Mouse (Mus musculus): Measurements from ENCODE around the gene Samd4b. TPM values are rescaled to one million over a fixed set of nuclear protein-coding genes. Genes with fewer than 3 reads are reported as not detected.
A peak's percentile ranks its signal among the peaks of the same experiment; 100 is the strongest.
"Not testable (repeated sequence)": the region's sequence is repeated elsewhere in the genome, so short reads cannot be mapped to it uniquely, and the experiment has no call there.

Samd4b gene
- polyA plus RNA-seq, 1 experiment from 2014 or later: 26.8 TPM

GRCm38 (mm10) chr7:28545048-28545890, 52.7 kb downstream of the Samd4b start:
- DNase-seq (ENCODE audit: low spot score) (no peak), ATAC-seq (ENCODE audit: low FRiP score) (0 out of 2 replicates have a peak, but pooled peaks have one; percentile 28)
- Histone ChIP-seq H3K27ac (no peak overlapping the region), H3K27me3 (ENCODE audit: control insufficient read depth, insufficient read depth, low read length) (peaks cover 42% of the 10 kb centered on the region), H3K4me3 (replicated peaks; ENCODE audit: low read length) (no peak overlapping the region), H3K36me3 (replicated peaks; ENCODE audit: control insufficient read depth, insufficient read depth) (no peaks in the 10 kb centered on the region), H3K9ac (no peak overlapping the region), H3K9me3 (ENCODE audit: control insufficient read depth, low read length) (no peaks in the 10 kb centered on the region), H3K4me1 (replicated peaks; ENCODE audit: control insufficient read depth, insufficient read depth, low read length) (peaks cover 10% of the 10 kb centered on the region; the same call in 1 of the 2 replicates), H3K4me2 (replicated peaks) (no peak overlapping the region)
- 22% methylated on average over 14 of the region's 14 CpGs for WGBS

- H3K4me2 ChIP-seq (replicated peaks): peak overlapping the region; percentile 42
- no peak for DNase-seq (ENCODE audit: low spot score)
- H3K27me3 ChIP-seq (ENCODE audit: control insufficient read depth, insufficient read depth, low read length): peaks cover 42% of the 10 kb centered on the region
- ATAC-seq (ENCODE audit: low FRiP score): no peak
- peaks cover 10% of the 10 kb centered on the region; the same call in 1 of the 2 replicates for H3K4me1 ChIP-seq (replicated peaks; ENCODE audit: control insufficient read depth, insufficient read depth, low read length)
- no peak overlapping the region for H3K9ac ChIP-seq
- no peaks in the 10 kb centered on the region for H3K36me3 ChIP-seq (replicated peaks; ENCODE audit: control insufficient read depth, insufficient read depth)
- WGBS: 2% methylated on average over 23 of the region's 27 CpGs
- no peaks in the 10 kb centered on the region for H3K9me3 ChIP-seq (ENCODE audit: control insufficient read depth, low read length)
- H3K4me3 ChIP-seq (replicated peaks; ENCODE audit: low read length): peak overlapping the region; percentile 15
- H3K27ac ChIP-seq: no peak overlapping the region
Measured at GRCm38 (mm10) chr7:28544051-28544601, 53.8 kb downstream of the Samd4b start.

- H3K27ac ChIP-seq: no peak within 1 kb of the TSS
- WGBS: 85% methylated on average over 4 of the region's 4 CpGs
Measured at GRCm38 (mm10) chr7:28540526-28540925, 57.4 kb downstream of the Samd4b start, which contains the start of gene Sycn. Gene Sycn (plus strand): TSS chr7:28540885.

GRCm38 (mm10) chr7:28538886-28539285, 59.1 kb downstream of the Samd4b start:
- H3K36me3 ChIP-seq (replicated peaks; ENCODE audit: control insufficient read depth, insufficient read depth); H3K27ac ChIP-seq; ATAC-seq (ENCODE audit: low FRiP score); H3K27me3 ChIP-seq (ENCODE audit: control insufficient read depth, insufficient read depth, low read length); H3K4me1 ChIP-seq (replicated peaks; ENCODE audit: control insufficient read depth, insufficient read depth, low read length); H3K4me2 ChIP-seq (replicated peaks); H3K9ac ChIP-seq; H3K4me3 ChIP-seq (replicated peaks; ENCODE audit: low read length); H3K9me3 ChIP-seq (ENCODE audit: control insufficient read depth, low read length); DNase-seq (ENCODE audit: low spot score): not testable (repeated sequence)
- 92% methylated on average over 6 of the region's 6 CpGs for WGBS

More at GRCm38 (mm10) chr7:28540526-28540925, 57.4 kb downstream of the Samd4b start, which contains the start of gene Sycn:
- no peak within 1 kb of the TSS for H3K9ac ChIP-seq
- H3K9me3 ChIP-seq (ENCODE audit: control insufficient read depth, low read length): no peaks in the 10 kb centered on the region
- H3K4me1 ChIP-seq (replicated peaks; ENCODE audit: control insufficient read depth, insufficient read depth, low read length): 0 out of 2 replicates have a peak, but pooled peaks cover 4% of the 10 kb centered on the region
- peaks cover 18% of the 10 kb centered on the region for H3K27me3 ChIP-seq (ENCODE audit: control insufficient read depth, insufficient read depth, low read length)
- no peak within 1 kb of the TSS for H3K4me2 ChIP-seq (replicated peaks)
- DNase-seq (ENCODE audit: low spot score) (no peak), ATAC-seq (ENCODE audit: low FRiP score) (no peak)
- no peaks in the 10 kb centered on the region for H3K36me3 ChIP-seq (replicated peaks; ENCODE audit: control insufficient read depth, insufficient read depth)
- H3K4me3 ChIP-seq (replicated peaks; ENCODE audit: low read length): no peak within 1 kb of the TSS

GRCm38 (mm10) chr7:28532005-28532404, 65.9 kb downstream of the Samd4b start:
- H3K4me1 ChIP-seq (replicated peaks; ENCODE audit: control insufficient read depth, insufficient read depth, low read length): no peaks in the 10 kb centered on the region
- no peaks in the 10 kb centered on the region for H3K36me3 ChIP-seq (replicated peaks; ENCODE audit: control insufficient read depth, insufficient read depth)
- H3K4me2 ChIP-seq (replicated peaks): no peak overlapping the region
- no peaks in the 10 kb centered on the region for H3K27me3 ChIP-seq (ENCODE audit: control insufficient read depth, insufficient read depth, low read length)
- no peaks in the 10 kb centered on the region for H3K9me3 ChIP-seq (ENCODE audit: control insufficient read depth, low read length)
- DNase-seq (ENCODE audit: low spot score) (no peak), ATAC-seq (ENCODE audit: low FRiP score) (no peak)
- 73% methylated on average over 8 of the region's 8 CpGs for WGBS
- no peak overlapping the region for H3K4me3 ChIP-seq (replicated peaks; ENCODE audit: low read length)
- no peak overlapping the region for H3K9ac ChIP-seq
- no peak overlapping the region for H3K27ac ChIP-seq

- no peak overlapping the region for H3K27ac ChIP-seq
- H3K4me1 ChIP-seq (replicated peaks; ENCODE audit: control insufficient read depth, insufficient read depth, low read length): no peaks in the 10 kb centered on the region
- H3K9ac ChIP-seq: no peak overlapping the region
- no peaks in the 10 kb centered on the region for H3K9me3 ChIP-seq (ENCODE audit: control insufficient read depth, low read length)
- no peaks in the 10 kb centered on the region for H3K27me3 ChIP-seq (ENCODE audit: control insufficient read depth, insufficient read depth, low read length)
- no peak overlapping the region for H3K4me2 ChIP-seq (replicated peaks)
- no peak for ATAC-seq (ENCODE audit: low FRiP score)
- no peaks in the 10 kb centered on the region for H3K36me3 ChIP-seq (replicated peaks; ENCODE audit: control insufficient read depth, insufficient read depth)
- peak; percentile 50 for DNase-seq (ENCODE audit: low spot score)
- 12% methylated on average over 19 of the region's 19 CpGs for WGBS
- H3K4me3 ChIP-seq (replicated peaks; ENCODE audit: low read length): no peak overlapping the region
Measured at GRCm38 (mm10) chr7:28527922-28528719, 69.8 kb downstream of the Samd4b start.

GRCm38 (mm10) chr7:28522536-28522935, 75.4 kb downstream of the Samd4b start, which contains the start of gene Ifnl3:
Gene Ifnl3 (plus strand): TSS chr7:28522836.
- not testable (repeated sequence) for H3K4me1 ChIP-seq (replicated peaks; ENCODE audit: control insufficient read depth, insufficient read depth, low read length); H3K9me3 ChIP-seq (ENCODE audit: control insufficient read depth, low read length); H3K27me3 ChIP-seq (ENCODE audit: control insufficient read depth, insufficient read depth, low read length); H3K4me2 ChIP-seq (replicated peaks); DNase-seq (ENCODE audit: low spot score); H3K9ac ChIP-seq; H3K27ac ChIP-seq; H3K36me3 ChIP-seq (replicated peaks; ENCODE audit: control insufficient read depth, insufficient read depth); ATAC-seq (ENCODE audit: low FRiP score); H3K4me3 ChIP-seq (replicated peaks; ENCODE audit: low read length)
- 87% methylated on average over 5 of the region's 6 CpGs for WGBS

- no peak for ATAC-seq (ENCODE audit: low FRiP score)
- no peak overlapping the region for H3K27ac ChIP-seq
- H3K4me1 ChIP-seq (replicated peaks; ENCODE audit: control insufficient read depth, insufficient read depth, low read length): no peaks in the 10 kb centered on the region
- no peak overlapping the region for H3K9ac ChIP-seq
- WGBS: 77% methylated on average over 8 of the region's 8 CpGs
- no peaks in the 10 kb centered on the region for H3K36me3 ChIP-seq (replicated peaks; ENCODE audit: control insufficient read depth, insufficient read depth)
- no peak overlapping the region for H3K4me2 ChIP-seq (replicated peaks)
- DNase-seq (ENCODE audit: low spot score): no peak
- H3K4me3 ChIP-seq (replicated peaks; ENCODE audit: low read length): no peak overlapping the region
- no peaks in the 10 kb centered on the region for H3K27me3 ChIP-seq (ENCODE audit: control insufficient read depth, insufficient read depth, low read length)
- H3K9me3 ChIP-seq (ENCODE audit: control insufficient read depth, low read length): no peaks in the 10 kb centered on the region
Measured at GRCm38 (mm10) chr7:28511441-28511840, 86.5 kb downstream of the Samd4b start.

Measured in hindbrain, embryonic 14.5 days (tissue).